Mouse (Mus musculus): Measurements from ENCODE around the gene Mief2. TPM values are rescaled to one million over a fixed set of nuclear protein-coding genes. Genes with fewer than 3 reads are reported as not detected.

Gene Mief2
- 8.0 and 8.9 TPM in 2 replicates for polyA plus RNA-seq (2014; fragmentation: Nextera tagmentation; extraction: Ambion mirVana)

DNA sequence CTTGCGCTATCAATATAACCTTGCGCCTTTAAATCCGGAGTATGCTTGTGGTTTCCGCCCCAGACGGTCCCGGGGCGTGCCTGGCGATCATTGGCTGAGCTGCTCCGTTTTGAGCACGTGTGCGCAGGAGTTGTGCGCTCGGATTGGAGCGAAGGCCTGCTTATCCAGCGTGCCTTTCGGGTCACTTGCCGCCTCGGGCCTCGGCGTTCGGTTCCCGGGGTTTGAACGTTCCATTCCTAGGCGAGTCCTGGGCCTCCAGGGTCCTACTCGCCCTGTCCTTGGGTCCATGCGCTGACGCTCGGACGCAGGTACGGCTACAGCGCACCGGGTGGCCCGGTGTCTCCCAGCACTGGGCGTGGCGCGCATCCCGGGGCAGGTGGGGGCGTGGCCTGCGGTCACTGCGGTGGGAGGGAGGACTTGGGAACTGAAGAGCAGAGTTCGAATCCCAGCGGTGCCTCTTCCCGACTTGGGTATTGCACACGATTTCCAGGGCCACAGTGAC lies at the start of gene Mief2:
Mief2 (plus strand) TSS at position 139 of the 502 bp plus-strand sequence.
- Histone ChIP-seq H3K27ac (ENCODE audit: low read depth, low read length) (peak within 1 kb of the TSS; percentile 62), H3K4me2 (peak within 1 kb of the TSS; percentile 78), H3K9ac (ENCODE audit: low read depth, low read length) (peak within 1 kb of the TSS; percentile 86), H3K27me3 (replicated peaks; ENCODE audit: control insufficient read depth, insufficient read depth, low read length) (no peaks in the 10 kb centered on the region), H3K4me3 (ENCODE audit: low read depth, low read length) (peak within 1 kb of the TSS; percentile 84), H3K9me3 (ENCODE audit: control insufficient read depth, low read length) (no peaks in the 10 kb centered on the region), H3K4me1 (replicated peaks; ENCODE audit: control insufficient read depth, insufficient read depth, low read length) (peaks cover 14% of the 10 kb centered on the region), H3K36me3 (ENCODE audit: control insufficient read depth, insufficient read depth, low read length) (peaks cover 10% of the 10 kb centered on the region; the same call in 1 of the 2 replicates)
- DNase-seq (ENCODE audit: low spot score) (peak; percentile 89), ATAC-seq (replicated peaks; ENCODE audit: low FRiP score) (peak; percentile 91)
- under 1% methylated on average over 44 of the region's 44 CpGs for WGBS

- no peak overlapping the region for H3K4me3 ChIP-seq (ENCODE audit: low read depth, low read length)
- H3K9ac ChIP-seq (ENCODE audit: low read depth, low read length) = no peak overlapping the region
- H3K27ac ChIP-seq (ENCODE audit: low read depth, low read length) = no peak overlapping the region
- WGBS = 62% methylated on average over 1 of the region's 1 CpGs
- no peaks in the 10 kb centered on the region for H3K27me3 ChIP-seq (replicated peaks; ENCODE audit: control insufficient read depth, insufficient read depth, low read length)
- ATAC-seq (replicated peaks; ENCODE audit: low FRiP score) = no peak
- no peaks in the 10 kb centered on the region for H3K36me3 ChIP-seq (ENCODE audit: control insufficient read depth, insufficient read depth, low read length)
- DNase-seq (ENCODE audit: low spot score) = no peak
- H3K4me1 ChIP-seq (replicated peaks; ENCODE audit: control insufficient read depth, insufficient read depth, low read length) = peaks cover 15% of the 10 kb centered on the region
- H3K9me3 ChIP-seq (ENCODE audit: control insufficient read depth, low read length) = no peaks in the 10 kb centered on the region
- no peak overlapping the region for H3K4me2 ChIP-seq
Measured at GRCm38 (mm10) chr11:60696165-60696564, 32.0 kb upstream of the Mief2 start.

DNA sequence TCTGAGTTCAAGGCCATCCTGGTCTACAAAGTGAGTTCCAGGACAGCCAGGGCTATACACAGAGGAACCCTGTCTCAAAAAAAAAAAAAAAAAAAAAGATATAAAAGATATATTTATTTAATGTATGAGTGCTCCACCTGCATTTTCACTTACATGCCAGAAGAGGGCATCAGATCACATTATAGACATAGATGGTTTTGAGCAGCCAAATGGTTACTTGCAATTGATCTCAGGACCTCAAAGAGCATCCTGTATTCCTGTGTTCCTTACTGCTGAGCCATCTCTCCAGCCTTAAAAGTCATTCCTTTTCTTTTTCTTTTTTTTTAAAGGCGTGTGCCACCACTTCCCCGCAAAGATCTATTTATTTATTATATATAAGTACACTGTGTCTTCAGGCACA lies 30.6 kb upstream of the Mief2 start:
- Histone ChIP-seq H3K4me2 (no peak overlapping the region), H3K4me1 (replicated peaks; ENCODE audit: control insufficient read depth, insufficient read depth, low read length) (peaks cover 15% of the 10 kb centered on the region), H3K36me3 (ENCODE audit: control insufficient read depth, insufficient read depth, low read length) (no peaks in the 10 kb centered on the region), H3K27ac (ENCODE audit: low read depth, low read length) (no peak overlapping the region), H3K27me3 (replicated peaks; ENCODE audit: control insufficient read depth, insufficient read depth, low read length) (no peaks in the 10 kb centered on the region), H3K9me3 (ENCODE audit: control insufficient read depth, low read length) (no peaks in the 10 kb centered on the region), H3K9ac (ENCODE audit: low read depth, low read length) (no peak overlapping the region), H3K4me3 (ENCODE audit: low read depth, low read length) (no peak overlapping the region)
- DNase-seq (ENCODE audit: low spot score) (no peak), ATAC-seq (replicated peaks; ENCODE audit: low FRiP score) (no peak)
- 56% methylated on average over 2 of the region's 2 CpGs for WGBS

DNA sequence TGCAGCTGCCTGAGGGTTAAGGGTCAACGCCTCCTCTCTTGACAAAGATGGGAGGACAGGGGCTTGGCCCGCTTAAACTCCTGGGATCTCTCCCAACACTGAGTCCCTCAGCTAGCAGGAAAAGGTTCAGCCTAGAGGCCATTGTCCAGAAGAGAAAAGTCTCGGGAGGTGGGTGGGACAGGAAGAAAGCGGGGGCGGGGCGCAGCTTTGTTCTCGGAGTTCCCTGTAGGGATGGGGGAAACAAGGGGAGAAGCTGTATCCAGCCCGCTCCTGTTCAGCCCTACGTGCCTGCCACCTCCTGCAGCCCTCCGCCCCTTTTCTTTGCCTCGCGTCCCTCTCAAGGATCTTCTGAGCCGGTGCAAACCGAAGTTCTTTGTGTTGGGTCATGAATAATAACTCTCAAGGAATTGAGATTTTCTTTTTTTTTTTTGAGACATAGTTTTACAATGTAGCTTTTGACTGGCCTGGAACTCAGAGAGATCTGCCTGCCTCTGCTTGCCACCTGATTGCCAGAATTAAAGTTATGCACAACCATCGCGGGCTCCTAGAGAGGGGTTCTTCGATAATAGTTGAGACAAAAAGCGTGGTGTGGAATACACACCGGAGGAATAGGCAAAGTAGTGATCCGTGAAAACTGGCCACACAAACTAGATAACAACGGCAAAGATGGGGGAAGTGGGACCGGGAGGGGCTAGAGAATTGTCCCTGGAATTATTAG lies 29.2 kb upstream of the Mief2 start:
- WGBS = 3% methylated on average over 22 of the region's 22 CpGs
- Histone ChIP-seq H3K4me3 (ENCODE audit: low read depth, low read length) (peak overlapping the region; percentile 78), H3K27ac (ENCODE audit: low read depth, low read length) (peak overlapping the region; percentile 58; the same call in 1 of the 2 replicates), H3K4me2 (peak overlapping the region; percentile 69), H3K9ac (ENCODE audit: low read depth, low read length) (peak overlapping the region; percentile 60), H3K36me3 (ENCODE audit: control insufficient read depth, insufficient read depth, low read length) (no peaks in the 10 kb centered on the region), H3K4me1 (replicated peaks; ENCODE audit: control insufficient read depth, insufficient read depth, low read length) (peaks cover 15% of the 10 kb centered on the region), H3K27me3 (replicated peaks; ENCODE audit: control insufficient read depth, insufficient read depth, low read length) (no peaks in the 10 kb centered on the region), H3K9me3 (ENCODE audit: control insufficient read depth, low read length) (no peaks in the 10 kb centered on the region)
- ATAC-seq (replicated peaks; ENCODE audit: low FRiP score) (peak; percentile 32), DNase-seq (ENCODE audit: low spot score) (peak; percentile 77)

DNA sequence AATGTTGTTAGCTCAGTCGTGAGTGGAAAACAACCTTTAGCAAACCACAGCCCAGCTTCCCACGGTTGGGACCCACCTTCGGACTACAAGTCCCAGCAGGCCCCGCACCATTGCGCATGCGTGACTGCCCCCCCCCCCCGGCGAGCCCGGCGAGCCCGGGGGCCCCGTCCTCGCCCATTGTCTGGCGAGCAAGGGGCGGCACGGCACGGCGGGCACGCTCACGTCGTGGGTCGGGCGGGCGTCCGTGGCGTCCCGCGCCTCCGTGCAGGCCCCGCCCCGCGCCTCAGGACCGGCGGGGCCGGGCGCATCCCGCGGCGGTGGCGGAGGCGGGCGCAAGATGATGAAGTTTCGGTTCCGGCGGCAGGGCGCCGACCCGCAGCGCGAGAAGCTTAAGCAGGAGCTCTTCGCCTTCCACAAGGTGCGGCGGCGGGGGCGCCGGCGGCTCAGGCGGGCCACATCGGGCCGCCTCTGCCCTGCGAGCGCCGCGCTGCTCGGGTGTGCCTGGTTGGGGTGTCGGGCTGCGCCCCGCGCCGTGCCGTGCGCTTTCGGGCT lies 28.6 kb upstream of the Mief2 start, which contains the start of gene Llgl1:
Llgl1 (plus strand) TSS at position 200 of the 552 bp plus-strand sequence.
- Histone ChIP-seq H3K9me3 (ENCODE audit: control insufficient read depth, low read length) (no peaks in the 10 kb centered on the region), H3K4me2 (peak within 1 kb of the TSS; percentile 69), H3K4me1 (replicated peaks; ENCODE audit: control insufficient read depth, insufficient read depth, low read length) (peaks cover 15% of the 10 kb centered on the region), H3K27ac (ENCODE audit: low read depth, low read length) (peak within 1 kb of the TSS; percentile 58), H3K4me3 (ENCODE audit: low read depth, low read length) (peak within 1 kb of the TSS; percentile 78), H3K27me3 (replicated peaks; ENCODE audit: control insufficient read depth, insufficient read depth, low read length) (no peaks in the 10 kb centered on the region), H3K36me3 (ENCODE audit: control insufficient read depth, insufficient read depth, low read length) (no peaks in the 10 kb centered on the region), H3K9ac (ENCODE audit: low read depth, low read length) (peak within 1 kb of the TSS; percentile 84)
- peak; percentile 87 for ATAC-seq (replicated peaks; ENCODE audit: low FRiP score)
- peak; percentile 98 for DNase-seq (ENCODE audit: low spot score)
- WGBS = under 1% methylated on average over 72 of the region's 73 CpGs

- H3K4me1 ChIP-seq (replicated peaks; ENCODE audit: control insufficient read depth, insufficient read depth, low read length) = peaks cover 15% of the 10 kb centered on the region
- no peak for DNase-seq (ENCODE audit: low spot score)
- peak overlapping the region; percentile 69 for H3K4me2 ChIP-seq
- WGBS = 27% methylated on average over 12 of the region's 12 CpGs
- peak overlapping the region; percentile 84 for H3K9ac ChIP-seq (ENCODE audit: low read depth, low read length)
- H3K9me3 ChIP-seq (ENCODE audit: control insufficient read depth, low read length) = no peaks in the 10 kb centered on the region
- no peak for ATAC-seq (replicated peaks; ENCODE audit: low FRiP score)
- peak overlapping the region; percentile 38 for H3K27ac ChIP-seq (ENCODE audit: low read depth, low read length)
- H3K27me3 ChIP-seq (replicated peaks; ENCODE audit: control insufficient read depth, insufficient read depth, low read length) = no peaks in the 10 kb centered on the region
- peaks cover 3% of the 10 kb centered on the region; the same call in 1 of the 2 replicates for H3K36me3 ChIP-seq (ENCODE audit: control insufficient read depth, insufficient read depth, low read length)
- H3K4me3 ChIP-seq (ENCODE audit: low read depth, low read length) = peak overlapping the region; percentile 78
Measured at GRCm38 (mm10) chr11:60700320-60701185, 27.6 kb upstream of the Mief2 start.

DNA sequence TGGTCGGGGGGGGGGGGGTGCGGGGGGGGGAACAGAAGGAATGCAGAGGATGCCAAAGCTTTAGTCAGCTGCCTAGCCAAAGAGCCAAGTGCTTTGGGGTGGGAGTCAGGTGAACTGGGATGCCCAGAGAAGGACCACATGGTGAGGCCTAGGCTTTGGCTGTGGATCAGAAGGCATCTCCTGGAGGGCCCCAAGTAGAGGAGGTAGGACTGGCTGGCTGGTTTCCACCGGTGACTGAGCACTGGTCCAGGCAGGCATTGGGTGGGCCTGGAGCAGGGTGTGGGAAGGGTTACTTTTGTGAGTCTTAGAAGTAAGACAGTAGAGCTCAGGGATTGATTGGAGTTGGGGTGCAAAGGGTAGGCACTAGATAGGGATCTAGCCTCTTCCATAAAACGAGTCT lies 26.6 kb upstream of the Mief2 start:
- Histone ChIP-seq H3K9ac (ENCODE audit: low read depth, low read length) (no peak overlapping the region), H3K27ac (ENCODE audit: low read depth, low read length) (no peak overlapping the region), H3K27me3 (replicated peaks; ENCODE audit: control insufficient read depth, insufficient read depth, low read length) (no peaks in the 10 kb centered on the region), H3K4me2 (no peak overlapping the region), H3K4me3 (ENCODE audit: low read depth, low read length) (no peak overlapping the region), H3K9me3 (ENCODE audit: control insufficient read depth, low read length) (no peaks in the 10 kb centered on the region), H3K4me1 (replicated peaks; ENCODE audit: control insufficient read depth, insufficient read depth, low read length) (peaks cover 15% of the 10 kb centered on the region), H3K36me3 (ENCODE audit: control insufficient read depth, insufficient read depth, low read length) (peaks cover 11% of the 10 kb centered on the region; the same call in 1 of the 2 replicates)
- ATAC-seq (replicated peaks; ENCODE audit: low FRiP score) (no peak), DNase-seq (ENCODE audit: low spot score) (no peak)
- 88% methylated on average over 3 of the region's 4 CpGs for WGBS

DNA sequence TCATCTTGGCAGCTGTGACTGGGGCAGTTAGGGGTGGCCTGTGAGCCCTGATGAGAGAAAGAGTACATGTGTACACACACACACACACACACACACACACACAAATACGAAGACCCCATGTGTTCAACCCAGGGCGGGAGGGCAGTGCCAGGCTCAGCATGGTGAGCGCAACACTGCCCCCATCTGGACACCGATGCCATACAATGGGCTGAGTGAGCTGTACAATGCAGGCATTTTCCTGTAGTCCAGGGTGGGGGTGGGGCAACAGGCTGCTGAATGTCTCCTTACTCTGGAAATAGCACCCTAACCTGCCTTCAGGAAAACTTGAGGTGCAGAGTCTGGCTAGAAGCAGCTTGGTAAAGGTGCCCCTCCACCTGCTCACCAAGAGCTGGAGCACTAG lies 25.1 kb upstream of the Mief2 start:
- Histone ChIP-seq H3K4me1 (replicated peaks; ENCODE audit: control insufficient read depth, insufficient read depth, low read length) (peaks cover 15% of the 10 kb centered on the region), H3K4me2 (no peak overlapping the region), H3K27me3 (replicated peaks; ENCODE audit: control insufficient read depth, insufficient read depth, low read length) (no peaks in the 10 kb centered on the region), H3K36me3 (ENCODE audit: control insufficient read depth, insufficient read depth, low read length) (peaks cover 24% of the 10 kb centered on the region), H3K9ac (ENCODE audit: low read depth, low read length) (no peak overlapping the region), H3K4me3 (ENCODE audit: low read depth, low read length) (no peak overlapping the region), H3K27ac (ENCODE audit: low read depth, low read length) (no peak overlapping the region), H3K9me3 (ENCODE audit: control insufficient read depth, low read length) (no peaks in the 10 kb centered on the region)
- DNase-seq (ENCODE audit: low spot score) (no peak), ATAC-seq (replicated peaks; ENCODE audit: low FRiP score) (no peak)
- WGBS = 39% methylated on average over 4 of the region's 4 CpGs

All from liver, embryonic 11.5 days (tissue).